Mouse (Mus musculus) hindbrain, embryonic 10.5 days (tissue): Measurements from ENCODE around the gene Glipr1. TPM values are rescaled to one million over a fixed set of nuclear protein-coding genes. Genes with fewer than 3 reads are reported as not detected.
"Not testable (repeated sequence)": the region's sequence is repeated elsewhere in the genome, so short reads cannot be mapped to it uniquely, and the experiment has no call there.

ENCODE experiments used
- DNase-seq: peaks from one replicate; pipeline ENCODE4 v3.0.0-alpha.2; 2017; ENCODE audit warnings: low spot score
- H3K27ac ChIP-seq: fragments of 300-500 bp; sonication (generic); 2 replicates; pipeline ENCODE4 v1.5.1; 2016; ENCODE audit warnings: mild to moderate bottlenecking, moderate library complexity
- H3K27me3 ChIP-seq: fragments of 300-500 bp; sonication (generic); 2 replicates; pipeline ENCODE4 v1.6.1; 2016; ENCODE audit warnings: mild to moderate bottlenecking; ENCODE audit not compliant: poor library complexity, insufficient read depth, severe bottlenecking
- H3K36me3 ChIP-seq: fragments of 300-500 bp; sonication (generic); 2 replicates; pipeline ENCODE4 v1.6.1; 2016; ENCODE audit warnings: mild to moderate bottlenecking, moderate library complexity
- H3K4me1 ChIP-seq: fragments of 300-500 bp; sonication (generic); replicated peaks from 2 replicates; pipeline ENCODE4 v1.6.1; 2016; ENCODE audit warnings: mild to moderate bottlenecking
- H3K4me3 ChIP-seq: fragments of 300-500 bp; sonication (generic); 2 replicates; pipeline ENCODE4 v1.5.1; 2016; ENCODE audit warnings: mild to moderate bottlenecking, moderate library complexity
- H3K9me3 ChIP-seq: fragments of 300-500 bp; sonication (generic); 2 replicates; pipeline ENCODE4 v1.6.1; 2016; ENCODE audit warnings: mild to moderate bottlenecking, moderate library complexity
- WGBS: fragments of 180-500 bp; shearing (Covaris S2); methylation state at CpG from one replicate; pipeline ENCODE4 v1.1.7; 2016; 5-methylcytosine and 5-hydroxymethylcytosine counted together
- polyA plus RNA-seq: library from polyadenylated mRNA; unstranded; fragments of >200 nt; fragmentation: Nextera tagmentation; extraction: Ambion mirVana; gene quantifications from 2 replicates; pipeline ENCODE4 v1.2.1, GENCODE M21; 2016

The Glipr1 gene
- polyA plus RNA-seq: 0.68 and 0.69 TPM in 2 replicates

DNA sequence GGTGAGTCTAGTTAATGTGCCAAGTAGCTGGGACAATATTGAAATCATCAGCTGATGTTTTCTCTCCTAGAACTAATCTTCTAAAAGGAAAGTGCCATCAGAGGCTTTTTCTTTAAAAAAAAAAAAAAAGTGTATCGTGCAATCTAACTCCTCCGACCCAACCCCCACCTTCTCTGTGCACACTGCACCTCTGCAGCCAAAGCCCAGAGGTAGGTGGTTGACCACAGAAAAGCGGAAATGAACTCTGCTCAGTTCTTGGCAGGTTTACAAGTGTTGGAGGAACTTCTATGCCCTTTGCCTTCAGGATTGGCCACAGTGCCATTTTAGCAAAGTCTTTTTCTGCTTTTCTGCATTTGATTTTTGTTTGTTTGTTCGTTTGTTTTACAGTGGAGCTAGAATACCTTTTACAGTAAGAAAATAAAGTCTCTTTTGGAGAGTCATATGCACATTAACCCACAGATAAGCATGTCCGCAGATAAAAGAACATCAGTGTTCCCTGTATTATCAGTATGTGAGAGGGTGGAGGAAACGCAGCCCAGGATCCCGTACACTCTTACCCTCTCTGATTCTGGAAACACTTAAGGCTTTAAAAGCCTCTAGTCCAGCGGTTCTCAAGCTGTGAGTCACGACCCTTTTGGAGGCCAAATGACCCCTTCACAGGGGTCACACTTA is at the start of gene Glipr1:
TSS of gene Glipr1 (minus strand) at position 88 of the 672 bp plus-strand sequence.
- no peak for DNase-seq
- no peaks in the 10 kb centered on the region for H3K36me3 ChIP-seq
- H3K27me3 ChIP-seq: no peaks in the 10 kb centered on the region
- no peak within 1 kb of the TSS for H3K27ac ChIP-seq
- H3K9me3 ChIP-seq: no peaks in the 10 kb centered on the region
- 69% methylated on average over 9 of the region's 9 CpGs for WGBS
- no peaks in the 10 kb centered on the region for H3K4me1 ChIP-seq
- H3K4me3 ChIP-seq: no peak within 1 kb of the TSS

DNA sequence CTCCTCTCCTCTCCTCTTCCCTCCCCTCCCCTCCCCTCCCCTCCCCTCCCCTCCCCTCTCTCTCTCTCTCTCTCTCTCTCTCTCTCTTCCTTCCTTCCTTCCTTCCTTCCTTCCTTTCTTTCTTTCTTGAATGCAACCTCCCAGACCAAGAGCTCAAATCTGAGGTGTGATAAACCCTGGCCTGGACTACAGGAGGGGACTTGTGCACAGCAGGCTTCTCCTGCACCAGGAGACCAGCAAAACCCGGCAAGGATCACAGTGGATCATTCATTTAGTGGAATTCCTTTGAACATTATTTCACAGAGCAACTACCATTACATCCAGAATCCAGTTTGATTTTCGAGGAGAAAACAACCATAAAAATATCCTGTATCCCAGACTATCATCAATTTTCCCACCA is 49.5 kb upstream of the Glipr1 start:
- peak; percentile 35 for DNase-seq
- not testable (repeated sequence) for H3K4me3 ChIP-seq, H3K9me3 ChIP-seq, H3K36me3 ChIP-seq, H3K27me3 ChIP-seq, H3K4me1 ChIP-seq, H3K27ac ChIP-seq
- WGBS: 68% methylated on average over 2 of the region's 2 CpGs

- no peak for DNase-seq
- Histone ChIP-seq H3K9me3 (no peaks in the 10 kb centered on the region), H3K4me1 (no peaks in the 10 kb centered on the region), H3K4me3 (no peak overlapping the region), H3K27ac (no peak overlapping the region), H3K27me3 (no peaks in the 10 kb centered on the region), H3K36me3 (no peaks in the 10 kb centered on the region)
Observed at GRCm38 (mm10) chr10:112051220-112051619, 48.8 kb upstream of the Glipr1 start.

GRCm38 (mm10) chr10:112044283-112044682 is 41.9 kb upstream of the Glipr1 start:
- not testable (repeated sequence) for H3K4me1 ChIP-seq, DNase-seq, H3K4me3 ChIP-seq, H3K36me3 ChIP-seq, H3K27me3 ChIP-seq, H3K27ac ChIP-seq, H3K9me3 ChIP-seq
- 71% methylated on average over 14 of the region's 14 CpGs for WGBS

GRCm38 (mm10) chr10:112043523-112043922 is 41.1 kb upstream of the Glipr1 start:
- WGBS: 78% methylated on average over 9 of the region's 9 CpGs
- not testable (repeated sequence) for H3K4me3 ChIP-seq, H3K9me3 ChIP-seq

GRCm38 (mm10) chr10:112028689-112029088 is 26.3 kb upstream of the Glipr1 start:
- H3K4me1 ChIP-seq, H3K4me3 ChIP-seq, H3K27ac ChIP-seq, DNase-seq, H3K27me3 ChIP-seq, H3K36me3 ChIP-seq, H3K9me3 ChIP-seq: not testable (repeated sequence)
- 79% methylated on average over 3 of the region's 3 CpGs for WGBS

More at GRCm38 (mm10) chr10:112043523-112043922, 41.1 kb upstream of the Glipr1 start:
- H3K4me1 ChIP-seq, DNase-seq, H3K36me3 ChIP-seq, H3K27ac ChIP-seq, H3K27me3 ChIP-seq: not testable (repeated sequence)

- DNase-seq: no peak
- no peaks in the 10 kb centered on the region for H3K27me3 ChIP-seq
- WGBS: 78% methylated on average over 2 of the region's 2 CpGs
- H3K4me1 ChIP-seq: no peaks in the 10 kb centered on the region
- H3K9me3 ChIP-seq: no peaks in the 10 kb centered on the region
- no peaks in the 10 kb centered on the region for H3K36me3 ChIP-seq
- no peak overlapping the region for H3K4me3 ChIP-seq
- no peak overlapping the region for H3K27ac ChIP-seq
Observed at GRCm38 (mm10) chr10:112023585-112023984, 21.2 kb upstream of the Glipr1 start.

DNA sequence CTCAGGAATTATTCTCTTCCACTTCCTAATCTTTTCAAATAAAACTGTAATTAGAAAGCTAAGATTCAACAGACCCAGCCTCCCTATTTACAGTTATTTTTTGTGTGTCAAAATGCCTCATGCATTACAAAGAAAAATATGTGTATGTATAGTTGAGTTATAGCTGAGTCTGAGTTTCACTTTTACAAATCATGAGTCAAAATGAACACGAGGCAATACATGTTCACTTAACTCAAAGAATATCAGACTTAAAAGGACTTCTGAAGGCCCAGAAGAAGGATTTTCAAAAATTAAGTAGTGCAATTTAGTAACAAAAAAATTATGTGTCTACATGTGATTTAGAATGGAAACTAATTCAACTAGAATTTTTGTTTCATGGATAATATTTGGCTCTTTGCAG is 7.1 kb upstream of the Glipr1 start:
- H3K9me3 ChIP-seq, DNase-seq, H3K4me3 ChIP-seq, H3K27ac ChIP-seq, H3K36me3 ChIP-seq, H3K27me3 ChIP-seq, H3K4me1 ChIP-seq: not testable (repeated sequence)
- 86% methylated on average over 1 of the region's 1 CpGs for WGBS

DNA sequence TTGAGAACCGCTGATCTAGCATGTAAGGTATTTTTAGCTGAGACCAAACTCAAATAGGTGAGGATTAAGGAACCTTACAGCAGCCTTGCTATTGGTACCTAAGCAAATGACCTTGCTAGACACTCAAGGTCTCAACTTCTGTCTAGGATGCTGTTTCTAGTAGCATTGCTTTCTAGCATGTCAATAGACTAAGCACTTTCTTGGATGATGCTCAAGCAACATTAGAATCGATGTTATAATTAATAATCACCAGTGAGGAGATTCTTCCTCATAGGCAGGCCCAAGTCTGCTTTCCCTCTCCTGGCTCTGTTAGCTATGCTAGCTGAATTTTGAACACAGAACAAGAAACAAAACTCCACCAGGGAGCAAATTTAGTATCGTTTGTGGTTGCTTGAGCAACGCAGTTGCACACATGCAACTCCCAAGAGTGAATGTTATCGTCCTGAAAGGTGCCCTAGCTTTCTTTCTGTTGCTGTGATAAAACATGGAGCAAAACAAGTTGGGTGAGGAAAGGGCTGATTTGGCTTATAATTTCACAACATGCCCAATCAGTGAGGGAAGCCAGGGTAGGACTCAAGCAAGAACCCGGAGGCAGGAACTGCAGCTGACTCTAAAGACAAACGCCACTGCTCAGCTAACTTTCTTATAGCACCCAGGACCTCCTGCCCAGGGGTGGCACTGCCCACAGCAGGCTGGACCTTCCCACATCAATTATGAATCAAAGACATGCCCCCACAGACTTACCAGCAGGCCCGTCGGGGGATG is 493 bp downstream of the Glipr1 start:
- Histone ChIP-seq H3K9me3 (no peaks in the 10 kb centered on the region), H3K27me3 (no peaks in the 10 kb centered on the region), H3K4me1 (no peaks in the 10 kb centered on the region), H3K27ac (no peak overlapping the region), H3K4me3 (no peak overlapping the region), H3K36me3 (no peaks in the 10 kb centered on the region)
- WGBS: 86% methylated on average over 9 of the region's 9 CpGs
- DNase-seq: no peak

DNA sequence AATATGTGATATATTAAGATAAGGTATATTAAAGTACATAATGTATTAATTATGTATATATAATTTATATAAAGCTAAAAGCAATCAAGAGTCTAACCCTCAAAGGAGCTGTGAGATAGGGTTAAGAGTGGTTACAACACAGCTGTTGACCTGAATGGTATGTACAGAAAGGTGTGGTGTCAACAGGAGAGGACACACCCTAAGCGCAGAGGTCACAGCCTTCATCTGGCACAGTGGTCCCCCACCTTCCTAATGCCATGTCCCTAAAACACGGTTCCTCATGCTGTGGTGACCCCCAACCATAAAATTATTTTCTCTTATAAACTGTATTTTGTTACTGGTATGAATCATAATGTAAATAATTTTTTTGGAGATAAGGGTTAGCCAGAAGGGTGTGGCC is 1.1 kb downstream of the Glipr1 start:
- no peak for DNase-seq
- H3K27me3 ChIP-seq: no peaks in the 10 kb centered on the region
- no peaks in the 10 kb centered on the region for H3K4me1 ChIP-seq
- H3K27ac ChIP-seq: no peak overlapping the region
- 90% methylated on average over 2 of the region's 2 CpGs for WGBS
- H3K4me3 ChIP-seq: no peak overlapping the region
- H3K9me3 ChIP-seq: no peaks in the 10 kb centered on the region
- H3K36me3 ChIP-seq: no peaks in the 10 kb centered on the region

DNA sequence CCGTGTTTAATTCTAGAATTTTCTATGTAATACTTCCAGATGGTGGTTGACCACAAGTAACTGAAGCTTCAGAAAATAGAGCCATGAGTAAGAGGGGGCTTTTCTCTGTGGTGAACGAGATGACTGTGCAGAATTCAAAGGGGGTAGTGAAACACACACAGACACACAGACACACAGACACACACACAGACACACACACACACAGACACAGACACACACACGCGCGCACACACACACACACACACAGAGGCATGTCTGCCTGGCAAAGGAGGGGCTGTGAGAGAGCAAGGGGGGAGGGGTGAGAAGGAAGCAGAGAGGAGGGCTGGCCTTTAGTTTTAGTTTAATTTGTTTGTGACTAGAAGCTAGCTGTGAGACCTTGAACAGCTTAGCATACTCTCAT is 1.9 kb downstream of the Glipr1 start:
- Histone ChIP-seq H3K4me3 (no peak overlapping the region), H3K27me3 (no peaks in the 10 kb centered on the region), H3K36me3 (no peaks in the 10 kb centered on the region), H3K9me3 (no peaks in the 10 kb centered on the region), H3K4me1 (no peaks in the 10 kb centered on the region), H3K27ac (no peak overlapping the region)
- 87% methylated on average over 5 of the region's 5 CpGs for whole genome bisulfite sequencing
- no peak for DNase-seq

GRCm38 (mm10) chr10:111999765-112000164 is 2.7 kb downstream of the Glipr1 start:
- H3K27me3 ChIP-seq: no peaks in the 10 kb centered on the region
- 58% methylated on average over 3 of the region's 3 CpGs for WGBS
- no peaks in the 10 kb centered on the region for H3K4me1 ChIP-seq
- no peak for DNase-seq
- H3K36me3 ChIP-seq: no peaks in the 10 kb centered on the region
- H3K27ac ChIP-seq: no peak overlapping the region
- H3K4me3 ChIP-seq: no peak overlapping the region
- H3K9me3 ChIP-seq: no peaks in the 10 kb centered on the region

GRCm38 (mm10) chr10:111997671-111998070 is 4.8 kb downstream of the Glipr1 start:
- no peaks in the 10 kb centered on the region for H3K36me3 ChIP-seq

More at GRCm38 (mm10) chr10:111997671-111998070, 4.8 kb downstream of the Glipr1 start:
- DNase-seq: no peak
- H3K27me3 ChIP-seq: no peaks in the 10 kb centered on the region
- H3K4me1 ChIP-seq: no peaks in the 10 kb centered on the region
- no peak overlapping the region for H3K27ac ChIP-seq
- no peaks in the 10 kb centered on the region for H3K9me3 ChIP-seq
- no peak overlapping the region for H3K4me3 ChIP-seq
